Mouse (Mus musculus): Measurements from ENCODE around the gene Dixdc1. TPM values are rescaled to one million over a fixed set of nuclear protein-coding genes. Genes with fewer than 3 reads are reported as not detected.

Dixdc1 gene
- polyA plus RNA-seq, 1 experiment, result 5.3 TPM

DNA sequence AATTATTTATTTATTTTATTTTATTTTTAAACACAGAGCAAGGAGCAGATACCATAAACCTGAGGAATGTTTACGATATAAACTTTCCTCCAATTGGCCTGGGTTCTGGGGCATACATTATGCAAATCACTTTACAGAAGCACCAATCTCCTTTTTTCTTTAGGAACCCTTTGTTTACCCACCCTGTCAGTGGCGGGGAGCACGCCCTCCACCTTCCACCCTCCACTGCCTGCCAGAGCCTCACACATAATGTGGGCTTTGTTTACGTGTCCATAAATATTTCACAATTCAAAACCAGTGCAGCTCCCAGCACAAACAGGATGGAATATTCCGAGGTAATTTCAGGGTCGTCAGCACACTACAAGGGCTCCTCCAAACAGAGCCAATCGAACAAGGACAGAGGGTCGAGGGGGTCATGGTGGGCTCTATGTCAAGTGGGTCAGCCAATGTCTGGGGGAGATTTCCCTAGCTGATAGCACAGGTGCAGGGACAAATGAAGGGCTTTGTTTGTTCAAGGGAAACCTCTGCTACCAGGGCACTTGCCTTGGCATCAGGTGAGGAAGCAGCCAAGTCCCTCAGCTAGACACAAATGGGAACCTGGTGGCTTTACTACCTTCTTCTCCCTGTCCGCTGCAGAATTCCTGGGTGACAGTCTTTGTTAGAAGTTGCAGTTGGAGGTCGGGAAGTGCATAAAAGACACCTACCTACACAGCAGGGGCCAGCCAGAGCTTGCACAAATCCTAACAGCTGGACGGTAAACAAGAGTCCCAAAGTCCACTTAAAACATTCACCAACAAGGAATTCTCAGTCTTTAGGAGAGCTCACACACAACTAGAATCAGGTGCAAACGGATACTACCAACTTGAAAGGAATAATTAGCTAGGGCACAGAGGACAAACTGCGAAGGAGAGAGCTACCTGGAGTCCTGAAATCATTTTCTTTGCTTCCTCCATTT lies 46.4 kb downstream of the Dixdc1 start:
- peak; percentile 72 for DNase-seq
- Histone ChIP-seq H3K27me3 (replicated peaks; ENCODE audit: control insufficient read depth, insufficient read depth, low read length) (no peaks in the 10 kb centered on the region), H3K27ac (ENCODE audit: insufficient read depth, low read depth, low read length) (peak overlapping the region; percentile 34; the same call in 1 of the 2 replicates), H3K4me1 (ENCODE audit: control insufficient read depth, insufficient read depth, low read length) (no peaks in the 10 kb centered on the region; the same call in 1 of the 2 replicates), H3K4me3 (ENCODE audit: insufficient read depth, low read depth, low read length) (peak overlapping the region; percentile 33), H3K36me3 (ENCODE audit: control insufficient read depth, insufficient read depth, low read length) (no peaks in the 10 kb centered on the region)
- WGBS, result 23% methylated on average over 13 of the region's 13 CpGs
- no peak for TF ChIP-seq CTCF (conservative IDR thresholded peaks at IDR 0.05; ENCODE audit: insufficient read depth, insufficient read length, low read depth, low read length)
- TF ChIP-seq POLR2A (IDR thresholded peaks at IDR 0.05; ENCODE audit: low read depth, low read length), result no peak

DNA sequence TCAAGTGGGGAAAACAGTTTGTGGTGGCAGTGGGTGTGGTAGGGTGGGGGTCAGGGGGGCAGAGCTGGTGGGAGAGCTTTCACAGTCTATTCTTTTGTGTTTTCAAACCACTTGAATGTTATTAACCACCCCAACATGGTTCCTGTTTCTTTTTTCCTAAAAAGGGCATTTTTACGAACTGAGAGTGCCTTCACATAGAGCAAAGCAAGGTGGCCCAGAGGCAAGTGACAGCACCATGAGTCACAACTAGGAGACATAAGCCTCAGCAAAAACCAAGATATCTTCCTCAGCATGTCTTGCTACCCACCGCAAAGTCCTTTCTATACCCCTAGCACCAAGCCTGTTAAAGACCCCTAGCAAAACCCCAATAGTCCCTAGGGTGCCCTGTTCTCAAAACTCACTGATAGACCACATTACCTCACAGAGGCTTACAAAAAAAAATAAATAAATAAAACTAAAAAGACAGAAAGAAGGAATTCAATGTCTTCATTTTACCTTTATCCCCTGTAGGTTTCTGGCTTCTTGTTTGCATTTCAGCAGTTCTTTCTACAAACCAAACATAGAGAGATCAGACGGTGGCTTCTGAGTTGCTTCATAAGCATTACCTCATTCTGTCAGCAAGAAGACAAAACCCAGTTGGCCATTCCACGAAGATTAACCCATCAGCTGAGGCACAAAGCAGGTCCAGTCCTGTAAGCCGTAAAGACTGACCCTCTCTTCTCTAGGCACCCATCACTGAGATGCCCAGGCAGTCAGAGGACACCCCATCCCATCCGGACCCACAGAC lies 52.3 kb downstream of the Dixdc1 start:
- 88% methylated on average over 6 of the region's 6 CpGs for WGBS
- no peak for DNase-seq
- Histone ChIP-seq H3K27me3 (replicated peaks; ENCODE audit: control insufficient read depth, insufficient read depth, low read length) (no peaks in the 10 kb centered on the region), H3K27ac (ENCODE audit: insufficient read depth, low read depth, low read length) (no peak overlapping the region), H3K4me3 (ENCODE audit: insufficient read depth, low read depth, low read length) (no peak overlapping the region), H3K4me1 (ENCODE audit: control insufficient read depth, insufficient read depth, low read length) (no peaks in the 10 kb centered on the region; the same call in 1 of the 2 replicates), H3K36me3 (ENCODE audit: control insufficient read depth, insufficient read depth, low read length) (no peaks in the 10 kb centered on the region)
- no peak for TF ChIP-seq CTCF (conservative IDR thresholded peaks at IDR 0.05; ENCODE audit: insufficient read depth, insufficient read length, low read depth, low read length)
- TF ChIP-seq POLR2A (IDR thresholded peaks at IDR 0.05; ENCODE audit: low read depth, low read length), result no peak

DNA sequence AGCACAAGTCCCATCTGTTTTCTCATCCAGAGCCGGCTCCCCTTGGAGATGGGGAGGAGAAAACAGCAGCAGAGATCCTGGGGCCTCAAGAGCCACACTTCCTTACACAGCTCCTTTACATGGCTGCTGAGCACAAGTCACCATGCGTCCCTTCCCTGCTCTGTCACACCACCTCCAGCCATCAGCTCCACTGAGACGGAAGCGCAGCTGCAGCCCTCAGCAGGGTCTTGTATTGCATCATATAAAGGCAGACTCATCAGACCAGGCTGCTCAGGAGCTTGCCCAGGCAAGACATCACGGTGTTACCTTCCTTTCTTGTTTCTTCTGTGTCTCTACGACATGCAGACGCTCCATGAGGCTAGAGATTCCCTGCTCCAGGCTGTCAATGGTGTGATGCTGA lies 57.6 kb downstream of the Dixdc1 start:
- no peak for DNase-seq
- Histone ChIP-seq H3K4me1 (ENCODE audit: control insufficient read depth, insufficient read depth, low read length) (no peaks in the 10 kb centered on the region), H3K36me3 (ENCODE audit: control insufficient read depth, insufficient read depth, low read length) (no peaks in the 10 kb centered on the region), H3K4me3 (ENCODE audit: insufficient read depth, low read depth, low read length) (no peak overlapping the region), H3K27ac (ENCODE audit: insufficient read depth, low read depth, low read length) (no peak overlapping the region), H3K27me3 (replicated peaks; ENCODE audit: control insufficient read depth, insufficient read depth, low read length) (no peaks in the 10 kb centered on the region)
- TF ChIP-seq CTCF (conservative IDR thresholded peaks at IDR 0.05; ENCODE audit: insufficient read depth, insufficient read length, low read depth, low read length) (no peak), POLR2A (IDR thresholded peaks at IDR 0.05; ENCODE audit: low read depth, low read length) (no peak)
- WGBS, result 75% methylated on average over 7 of the region's 7 CpGs

DNA sequence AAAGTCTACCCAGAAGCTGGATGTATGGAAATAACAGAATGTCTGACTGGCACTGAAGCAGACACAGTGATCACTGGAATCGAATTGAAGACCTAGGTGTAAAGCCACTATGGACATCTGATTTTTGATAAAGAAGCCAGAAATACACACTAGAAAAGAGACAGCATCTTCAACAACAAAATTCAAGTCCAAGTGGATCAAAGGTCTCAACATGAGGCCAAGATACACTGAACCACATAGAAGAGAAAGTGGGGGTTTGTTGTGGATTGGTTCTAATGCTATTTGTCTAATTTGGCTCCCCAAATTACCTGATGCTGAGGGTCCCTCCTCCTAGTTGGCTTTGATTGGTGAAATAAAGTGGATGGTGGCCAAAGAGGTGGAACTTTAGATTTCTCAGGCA lies 59.9 kb downstream of the Dixdc1 start:
- Histone ChIP-seq H3K27me3 (replicated peaks; ENCODE audit: control insufficient read depth, insufficient read depth, low read length) (no peaks in the 10 kb centered on the region), H3K36me3 (ENCODE audit: control insufficient read depth, insufficient read depth, low read length) (no peaks in the 10 kb centered on the region), H3K4me1 (ENCODE audit: control insufficient read depth, insufficient read depth, low read length) (no peaks in the 10 kb centered on the region), H3K27ac (ENCODE audit: insufficient read depth, low read depth, low read length) (no peak overlapping the region), H3K4me3 (ENCODE audit: insufficient read depth, low read depth, low read length) (no peak overlapping the region)
- no peak for DNase-seq
- TF ChIP-seq POLR2A (IDR thresholded peaks at IDR 0.05; ENCODE audit: low read depth, low read length) (no peak), CTCF (conservative IDR thresholded peaks at IDR 0.05; ENCODE audit: insufficient read depth, insufficient read length, low read depth, low read length) (no peak)
- 83% methylated on average over 1 of the region's 1 CpGs for WGBS

DNA sequence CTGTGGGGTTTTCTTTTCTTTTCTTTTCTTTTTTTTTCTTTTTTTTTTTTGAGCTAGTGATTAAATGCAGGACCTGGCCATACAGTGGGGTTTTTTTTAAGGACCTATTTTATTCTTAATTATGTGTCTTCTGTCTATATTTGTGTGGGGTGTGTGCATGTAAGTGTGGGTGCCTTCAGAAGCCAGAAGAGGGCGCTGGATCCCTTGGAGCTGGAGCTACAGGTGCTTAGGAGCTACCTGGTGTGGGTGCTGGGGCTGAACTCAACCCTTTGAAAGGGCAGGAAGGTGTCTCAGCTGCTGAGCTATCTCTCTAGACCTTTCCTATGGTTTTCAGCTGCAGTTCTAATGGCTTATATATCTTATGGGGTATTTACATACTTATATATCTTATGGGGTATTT lies 64.5 kb downstream of the Dixdc1 start:
- H3K36me3 ChIP-seq (ENCODE audit: control insufficient read depth, insufficient read depth, low read length), result no peaks in the 10 kb centered on the region
- no peaks in the 10 kb centered on the region for H3K4me1 ChIP-seq (ENCODE audit: control insufficient read depth, insufficient read depth, low read length)
- no peak for TF ChIP-seq POLR2A (IDR thresholded peaks at IDR 0.05; ENCODE audit: low read depth, low read length)
- peak; percentile 29; the same call in 1 of the 2 replicates for TF ChIP-seq CTCF (conservative IDR thresholded peaks at IDR 0.05; ENCODE audit: insufficient read depth, insufficient read length, low read depth, low read length)
- 24% methylated on average over 1 of the region's 1 CpGs for WGBS
- H3K27ac ChIP-seq (ENCODE audit: insufficient read depth, low read depth, low read length), result no peak overlapping the region
- no peak overlapping the region for H3K4me3 ChIP-seq (ENCODE audit: insufficient read depth, low read depth, low read length)
- H3K27me3 ChIP-seq (replicated peaks; ENCODE audit: control insufficient read depth, insufficient read depth, low read length), result no peaks in the 10 kb centered on the region
- no peak for DNase-seq

DNA sequence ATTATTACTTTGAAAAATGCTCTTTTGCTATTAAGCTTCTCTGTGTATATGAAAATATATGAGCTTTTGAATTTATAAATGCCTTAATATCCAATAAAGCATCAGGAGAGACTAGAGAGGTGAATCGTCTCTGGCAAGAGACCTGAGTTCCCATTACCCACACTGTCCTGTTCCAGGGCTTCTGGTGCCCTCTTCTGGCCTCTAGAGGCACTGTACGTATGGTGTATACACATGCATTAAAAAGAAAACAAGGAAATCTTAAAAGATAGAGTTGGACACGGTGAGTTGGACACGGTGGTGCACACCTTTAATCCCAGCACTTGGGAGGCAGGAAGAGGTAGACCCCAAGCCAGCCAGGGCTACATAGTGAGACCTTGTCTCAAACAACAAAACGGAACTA lies 68.6 kb downstream of the Dixdc1 start:
- H3K27me3 ChIP-seq (replicated peaks; ENCODE audit: control insufficient read depth, insufficient read depth, low read length), result no peaks in the 10 kb centered on the region
- peak; percentile 80 for DNase-seq
- H3K4me1 ChIP-seq (ENCODE audit: control insufficient read depth, insufficient read depth, low read length), result no peaks in the 10 kb centered on the region
- TF ChIP-seq CTCF (conservative IDR thresholded peaks at IDR 0.05; ENCODE audit: insufficient read depth, insufficient read length, low read depth, low read length), result peak; percentile 86
- no peak for TF ChIP-seq POLR2A (IDR thresholded peaks at IDR 0.05; ENCODE audit: low read depth, low read length)
- no peak overlapping the region for H3K4me3 ChIP-seq (ENCODE audit: insufficient read depth, low read depth, low read length)
- WGBS, result 24% methylated on average over 5 of the region's 5 CpGs
- H3K27ac ChIP-seq (ENCODE audit: insufficient read depth, low read depth, low read length), result no peak overlapping the region
- H3K36me3 ChIP-seq (ENCODE audit: control insufficient read depth, insufficient read depth, low read length), result no peaks in the 10 kb centered on the region

Measured in kidney, adult 2 months (tissue).